Mouse (Mus musculus) layer of hippocampus, adult 18-20 months (tissue): Measurements from ENCODE around the gene Galnt11. TPM values are rescaled to one million over a fixed set of nuclear protein-coding genes. Genes with fewer than 3 reads are reported as not detected.

Experiments
- DNase-seq, 2 experiments: peaks; one replicate each; pipeline ENCODE4 v3.0.0; 2022; ENCODE audit warnings: low spot score in 2 of 2
- total RNA-seq, 2 experiments: library from RNA; stranded (reverse); gene quantifications; 2 replicates each; pipeline ENCODE4 v1.2.3; 2021

Gene Galnt11
- total RNA-seq, 2 experiments from 2014 or later, result 40.6 to 41.9 TPM

DNA sequence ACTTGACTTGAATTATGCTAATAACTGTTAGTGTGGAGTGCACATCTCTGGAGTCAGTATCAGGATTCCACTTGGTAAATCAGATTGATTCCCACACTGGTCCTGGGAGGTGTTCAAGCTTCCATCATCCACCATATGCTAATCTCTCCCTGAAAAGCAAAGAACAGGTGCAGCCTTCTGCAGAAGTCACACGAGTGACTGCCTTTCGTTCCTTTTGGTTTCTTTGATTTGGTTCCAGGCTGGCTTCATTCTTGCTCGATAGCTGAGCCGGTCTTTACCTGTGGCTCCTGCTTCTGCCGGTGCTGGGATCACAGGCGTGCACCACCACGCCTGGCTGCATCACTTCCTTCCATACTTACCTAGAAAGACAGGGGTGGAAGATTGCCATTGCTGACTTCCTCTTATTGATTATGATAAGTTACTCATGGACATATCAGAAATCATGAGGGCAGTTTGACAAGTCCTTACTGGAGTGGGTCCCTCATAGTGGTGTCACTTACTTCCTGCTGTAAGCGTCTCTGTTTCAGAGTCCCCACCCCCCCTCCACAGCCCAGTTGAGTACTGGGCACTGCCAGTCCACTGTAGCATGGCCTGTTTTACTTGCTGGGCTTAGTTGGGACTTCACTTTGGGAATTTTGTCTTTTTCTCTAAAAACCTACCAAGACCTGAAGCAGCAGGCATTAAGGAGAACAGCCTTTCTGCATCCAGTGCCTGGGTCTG, 31.3 kb downstream of the Galnt11 start:
- DNase-seq, result no peak

DNA sequence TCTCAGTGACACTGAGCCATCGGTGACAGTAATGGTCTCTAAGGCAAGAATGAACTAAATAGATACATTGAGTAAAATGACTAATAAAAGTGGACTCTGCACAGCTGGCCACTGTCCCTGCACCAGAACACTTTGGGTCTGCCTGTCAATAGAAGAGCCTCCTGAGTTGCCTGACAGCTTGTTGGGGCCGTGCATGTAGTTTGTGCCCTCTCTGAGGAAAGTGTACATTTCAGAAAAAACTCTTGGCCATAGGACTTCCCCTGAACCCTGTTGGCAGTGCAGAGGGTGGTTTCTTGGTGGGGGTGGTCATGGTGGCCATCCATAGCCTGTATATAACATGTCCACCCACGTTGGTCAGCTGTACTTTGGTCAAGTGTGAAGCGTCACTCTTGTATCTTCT, 32.8 kb downstream of the Galnt11 start:
- DNase-seq, result no peak

DNA sequence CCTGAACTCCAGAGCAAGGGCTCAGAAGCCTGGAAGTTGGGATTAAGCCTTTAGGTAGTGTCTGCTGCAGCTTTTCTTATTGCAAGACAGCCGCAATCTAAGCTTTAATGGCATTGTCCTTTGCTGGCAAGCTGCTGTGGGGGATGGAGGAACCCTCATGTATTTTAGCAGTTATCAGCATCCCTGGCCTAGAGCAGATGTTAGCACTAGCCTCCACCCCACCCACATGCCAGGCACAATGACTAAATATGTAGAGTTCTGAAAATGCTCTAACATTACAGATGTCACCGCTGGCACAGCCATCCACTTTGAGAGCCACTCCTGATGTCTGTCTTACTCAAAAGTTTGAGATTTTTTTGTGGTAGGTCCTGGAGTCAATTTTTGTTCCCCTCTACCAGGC, 35.0 kb downstream of the Galnt11 start:
- DNase-seq, result peak; percentile 15 to 34

DNA sequence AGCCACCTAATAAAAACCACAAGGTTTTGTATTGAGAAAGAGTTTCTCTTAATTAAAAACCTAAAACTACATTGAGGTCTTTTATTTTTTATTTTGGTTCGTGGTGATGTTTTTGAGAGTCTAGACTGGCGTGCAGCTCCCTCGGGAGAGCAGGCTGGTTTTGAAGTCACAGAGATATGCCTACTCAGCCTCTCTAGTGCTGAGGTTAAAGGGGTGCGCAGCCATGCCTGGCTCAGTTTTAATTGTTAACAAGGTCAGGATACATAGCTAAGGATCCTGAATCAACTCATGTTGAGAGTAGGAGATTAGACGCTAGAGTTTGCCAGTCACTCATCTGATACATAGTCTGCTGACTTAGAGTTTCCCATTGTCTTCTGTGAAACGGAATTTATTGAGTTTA, 39.7 kb downstream of the Galnt11 start:
- DNase-seq, result no peak

DNA sequence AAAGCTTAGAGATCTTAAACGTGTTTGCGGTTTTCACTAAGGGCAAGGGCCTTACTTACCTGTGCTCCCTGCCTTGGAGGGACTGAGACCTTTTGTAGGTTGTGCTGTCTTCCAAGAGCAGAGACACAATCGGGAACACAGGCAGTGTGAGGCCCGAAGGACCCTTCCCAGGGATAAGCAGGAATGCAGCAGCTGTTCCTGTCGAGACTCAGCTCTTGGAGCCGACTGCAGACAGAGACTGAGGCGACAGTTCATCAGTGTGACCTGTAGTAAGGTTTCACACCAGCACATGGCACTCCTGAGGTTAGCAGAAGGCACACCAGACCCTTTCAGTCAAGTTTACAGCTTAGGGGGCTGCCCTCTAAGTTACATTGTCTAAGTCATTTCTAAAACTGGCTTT, 40.6 kb downstream of the Galnt11 start:
- no peak for DNase-seq

DNA sequence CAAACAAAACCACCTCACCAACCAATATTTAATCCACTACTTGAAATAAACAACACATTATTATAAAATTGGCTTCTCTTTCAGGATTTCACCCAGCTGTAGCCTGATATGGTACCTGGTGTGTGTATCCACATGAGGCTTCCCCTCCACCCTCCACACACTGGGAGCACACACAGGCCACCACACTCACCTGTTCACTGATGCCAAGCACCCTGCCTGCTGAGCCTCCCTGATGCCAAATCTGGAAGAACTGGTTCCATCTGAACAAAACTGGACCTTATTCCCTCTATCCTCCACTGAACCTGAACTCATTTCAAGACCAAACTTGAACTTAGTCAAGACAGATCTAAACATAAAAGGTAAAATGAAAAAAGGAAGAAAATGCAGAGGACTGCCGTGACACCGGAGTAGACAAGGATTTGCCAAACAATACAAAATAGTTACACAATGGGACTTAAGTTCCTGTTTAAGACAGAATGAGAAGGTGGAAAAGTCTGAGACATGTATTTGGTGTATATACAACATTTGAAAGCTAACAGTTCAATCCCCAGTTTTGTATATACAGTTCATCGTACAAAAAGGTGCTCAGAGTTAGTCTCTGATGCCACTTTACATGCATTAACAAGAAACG, 46.7 kb downstream of the Galnt11 start:
- DNase-seq, result no peak

DNA sequence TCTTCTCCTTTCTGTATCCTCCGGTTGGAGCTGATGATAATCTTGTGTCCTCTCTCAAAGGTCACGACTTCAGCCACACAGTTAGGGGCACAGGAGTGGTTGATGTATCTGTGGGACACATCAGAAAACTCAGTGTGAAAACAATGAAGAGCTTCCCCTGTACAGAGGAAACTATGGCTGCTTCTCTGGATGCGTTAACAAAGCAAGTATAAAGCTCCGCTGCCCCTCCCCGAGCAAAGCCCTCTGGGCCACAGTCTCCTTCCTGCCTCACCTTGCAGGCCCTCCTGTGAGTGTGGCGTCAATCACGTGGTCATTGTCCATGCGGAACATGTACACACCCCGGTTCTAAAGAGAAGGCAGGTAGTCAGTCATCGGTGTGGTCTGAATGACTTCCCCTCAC, 53.9 kb downstream of the Galnt11 start:
- no peak for DNase-seq

DNA sequence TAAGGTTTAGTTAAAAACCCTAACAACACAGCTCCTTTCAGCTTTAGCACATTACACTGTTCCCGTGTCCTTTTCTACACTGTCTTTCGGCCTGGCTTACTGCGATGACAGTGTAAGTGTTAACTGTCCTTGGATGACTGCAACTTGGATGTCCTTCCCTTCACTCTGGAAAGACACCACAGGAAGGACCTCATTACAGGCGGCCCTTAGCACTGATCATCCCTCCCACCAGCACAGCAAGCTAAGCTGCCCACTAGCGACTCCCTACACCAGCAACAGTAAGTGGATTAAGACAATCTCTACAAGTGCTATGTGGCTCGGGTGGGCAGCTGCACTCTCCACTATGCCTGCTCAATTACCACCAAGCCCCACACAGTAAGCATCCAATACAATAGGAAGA, 54.7 kb downstream of the Galnt11 start:
- no peak for DNase-seq

DNA sequence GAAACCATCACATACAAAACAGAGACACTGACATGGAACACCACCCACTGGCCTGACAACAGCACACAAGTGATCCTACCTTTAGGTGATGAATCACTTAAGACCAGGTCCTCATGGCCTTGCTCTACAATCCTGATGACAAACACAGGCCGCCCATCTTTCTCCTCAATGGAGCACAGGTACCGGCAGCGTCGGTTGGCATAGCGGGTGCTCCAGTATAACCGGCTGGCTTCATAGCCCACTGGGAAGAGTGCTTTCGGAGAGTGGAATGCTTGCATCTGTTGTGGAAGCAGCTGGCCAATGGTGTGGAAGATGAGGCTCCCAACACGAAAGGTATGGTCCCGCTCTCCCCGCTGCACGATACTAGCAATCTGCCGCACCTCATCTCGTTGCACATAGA, 62.3 kb downstream of the Galnt11 start:
- no peak for DNase-seq

DNA sequence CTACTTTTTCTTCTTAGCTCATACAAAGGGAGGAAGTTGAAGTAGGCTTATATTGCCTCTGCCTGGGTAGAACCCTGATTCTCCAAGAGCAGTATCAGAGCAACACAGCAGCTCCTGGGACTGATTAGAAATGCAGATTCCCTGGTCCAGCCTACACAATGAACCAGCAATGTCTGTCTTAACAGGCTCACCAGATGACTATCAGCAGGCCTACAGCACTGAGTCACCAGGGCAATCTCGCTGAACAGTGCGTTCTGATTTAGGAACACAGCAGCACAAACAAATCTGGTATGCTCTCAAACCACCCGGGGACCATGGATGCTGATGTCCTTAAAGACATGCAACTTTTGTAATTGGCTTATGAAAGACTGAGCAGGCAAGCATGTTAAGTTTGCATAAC, 75.1 kb downstream of the Galnt11 start:
- peak; percentile 66 to 89 for DNase-seq

DNA sequence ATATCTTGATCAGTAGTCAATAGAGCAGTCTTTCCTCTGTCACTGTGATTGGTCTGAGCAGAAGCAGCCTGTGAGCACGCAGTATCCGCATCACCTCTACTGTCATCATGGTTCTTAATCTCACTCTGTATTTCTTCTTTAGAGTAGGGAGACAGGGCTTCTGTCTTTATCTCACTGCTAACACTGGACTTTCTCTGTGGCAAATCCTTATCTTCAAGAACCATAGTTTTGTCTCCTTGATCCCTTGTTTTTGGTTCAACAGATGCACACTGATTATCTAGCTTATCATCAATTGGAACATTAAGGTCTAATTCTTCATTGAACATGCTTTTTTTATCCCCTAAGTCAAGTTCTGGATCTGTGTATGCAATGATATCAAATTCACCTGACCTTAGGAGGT, 88.5 kb downstream of the Galnt11 start:
- DNase-seq, result no peak

DNA sequence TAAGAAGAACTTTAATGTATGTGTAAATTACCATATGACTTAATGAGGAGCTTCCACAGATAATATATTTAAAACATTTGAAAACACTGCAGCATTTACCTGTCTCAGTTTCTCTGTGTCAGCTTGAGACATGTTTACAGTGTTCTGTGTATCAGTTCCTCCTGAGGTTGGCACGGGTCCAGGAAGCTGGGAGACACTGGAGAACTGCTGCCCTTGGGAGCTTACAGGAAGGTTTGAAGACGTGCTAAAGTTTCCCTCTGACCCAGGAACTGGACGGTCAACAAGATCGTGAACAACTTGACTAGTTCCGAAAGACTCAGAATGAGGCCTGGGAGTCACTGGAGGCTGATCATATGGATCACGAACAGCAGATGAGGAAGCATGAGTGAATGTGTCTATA, 92.2 kb downstream of the Galnt11 start:
- no peak for DNase-seq

Other genes with a start within 250 kb of the Galnt11 start
- gene Prkag2, start 121.3 kb upstream of the Galnt11 start, total RNA-seq, result 100 to 1,000 TPM; 167 to 174 TPM
- gene Galntl5, start 40.4 kb upstream of the Galnt11 start, total RNA-seq, result not detected
- not detected for gene E130116L18Rik, start 1.2 kb downstream of the Galnt11 start, total RNA-seq